Mouse (Mus musculus): ENCODE measurements at regions not wholly inside any gene's neighbourhood (a gene's known extent, or its start where the extent isn't known, plus 50 kb on each side); places are given as distances from the start of the nearest gene placed in this dataset.

DNA sequence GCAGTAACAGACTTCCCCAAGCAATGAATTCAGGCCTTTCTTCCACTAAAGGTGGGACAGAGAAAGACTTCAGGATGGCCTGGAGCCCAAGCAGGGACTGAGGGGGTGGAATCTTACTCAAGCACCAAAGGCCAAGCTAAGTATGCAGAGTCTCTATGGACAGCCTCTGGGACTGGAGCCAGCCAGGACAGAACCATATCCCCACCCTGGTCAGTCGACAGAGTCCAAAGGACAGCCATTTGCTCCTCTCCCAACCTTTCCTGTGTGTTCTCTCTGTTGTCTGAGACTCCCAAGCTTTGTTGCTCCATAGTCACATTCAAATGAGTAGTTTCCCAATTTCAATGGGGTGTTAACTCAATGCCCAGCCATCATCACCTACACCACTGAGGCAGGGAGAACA is 372.3 kb downstream of the Gm49356 start:
- no peak for TF ChIP-seq CTCF (IDR thresholded peaks at IDR 0.05; ENCODE audit: insufficient read depth, low read length)
- no peak for TF ChIP-seq POLR2A (IDR thresholded peaks at IDR 0.05; ENCODE audit: borderline replicate concordance, extremely low read depth, low read depth, low read length)
- WGBS = 55% methylated on average over 1 of the region's 1 CpGs
- DNase-seq = no peak
- Histone ChIP-seq H3K4me3 (replicated peaks; ENCODE audit: extremely low read depth, low read depth, low read length) (no peak overlapping the region), H3K4me1 (ENCODE audit: control insufficient read depth, insufficient read depth, low read length) (peaks cover 3% of the 10 kb centered on the region)

DNA sequence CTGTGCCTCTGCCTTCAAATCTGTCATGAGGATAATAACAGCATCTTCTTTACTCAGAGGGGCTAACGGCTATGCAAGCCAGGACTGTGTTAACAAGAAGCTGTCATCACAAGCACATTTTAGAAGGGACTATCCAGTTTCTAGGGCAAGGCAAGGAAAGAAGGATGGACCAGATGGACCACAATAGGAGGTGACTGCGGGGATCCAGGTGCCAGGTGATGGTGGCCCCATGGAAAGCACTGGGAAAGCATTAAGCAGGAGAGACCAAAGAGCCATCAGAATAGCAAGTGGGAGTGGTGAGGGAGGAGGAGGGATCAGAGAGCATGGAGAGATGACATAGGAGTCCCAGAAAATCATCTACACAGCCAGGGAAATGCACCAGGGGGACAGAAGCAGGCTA is 373.3 kb downstream of the Gm49356 start:
- no peak for DNase-seq
- no peak overlapping the region for H3K4me3 ChIP-seq (replicated peaks; ENCODE audit: extremely low read depth, low read depth, low read length)

DNA sequence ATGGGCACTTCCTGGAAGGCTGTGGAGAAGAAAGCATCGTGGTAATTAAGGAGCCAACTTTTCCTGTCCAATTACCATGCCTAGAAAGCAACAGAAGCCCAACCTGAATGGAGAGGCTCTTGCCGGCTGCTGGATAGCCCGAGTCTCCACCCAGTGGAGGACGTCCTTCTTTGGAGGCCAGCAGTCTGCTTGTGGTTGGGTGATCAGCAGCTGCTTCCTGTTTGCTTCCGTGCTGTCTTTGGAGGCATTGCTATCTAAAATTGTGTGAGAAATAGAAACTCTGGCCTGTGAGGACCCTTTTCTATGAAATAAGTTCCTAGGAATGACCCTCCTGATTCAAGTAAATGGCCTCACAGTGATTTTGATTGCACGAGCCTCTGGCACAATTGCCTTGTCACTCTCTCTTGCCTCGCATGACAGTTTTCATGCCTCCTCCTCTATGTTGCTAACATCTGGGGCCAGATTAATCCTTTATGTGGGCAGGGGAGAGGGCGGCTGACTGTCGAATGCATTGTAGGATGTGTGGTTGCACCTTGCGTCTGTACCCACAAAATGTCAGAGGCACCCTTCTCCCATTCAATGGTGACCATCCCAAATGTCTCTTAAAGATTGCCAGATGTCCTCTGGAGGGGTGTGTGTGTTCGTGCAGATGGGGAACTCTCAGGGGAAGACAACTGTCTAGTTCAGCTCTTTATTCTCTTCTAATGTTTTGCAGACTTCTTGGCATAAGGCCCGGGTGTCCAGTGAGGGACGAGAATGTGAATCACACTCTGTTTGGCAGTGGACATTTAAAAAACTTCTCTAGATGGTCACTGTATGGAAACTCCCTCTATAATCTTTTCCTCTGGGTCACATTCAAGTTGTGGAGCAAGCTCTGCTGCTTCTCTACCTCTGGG is 374.6 kb downstream of the Gm49356 start:
- no peak for TF ChIP-seq POLR2A (IDR thresholded peaks at IDR 0.05; ENCODE audit: borderline replicate concordance, extremely low read depth, low read depth, low read length)
- TF ChIP-seq CTCF (IDR thresholded peaks at IDR 0.05; ENCODE audit: insufficient read depth, low read length) = peak; percentile 26; the same call in 1 of the 2 replicates
- peaks cover 3% of the 10 kb centered on the region for H3K4me1 ChIP-seq (ENCODE audit: control insufficient read depth, insufficient read depth, low read length)
- DNase-seq = peak; percentile 26
- 27% methylated on average over 13 of the region's 13 CpGs for WGBS
- H3K4me3 ChIP-seq (replicated peaks; ENCODE audit: extremely low read depth, low read depth, low read length) = no peak overlapping the region

More for the DNA sequence above, 373.3 kb downstream of the Gm49356 start:
- no peak for TF ChIP-seq CTCF (IDR thresholded peaks at IDR 0.05; ENCODE audit: insufficient read depth, low read length)
- TF ChIP-seq POLR2A (IDR thresholded peaks at IDR 0.05; ENCODE audit: borderline replicate concordance, extremely low read depth, low read depth, low read length) = no peak
- WGBS = 95% methylated on average over 2 of the region's 2 CpGs
- H3K4me1 ChIP-seq (ENCODE audit: control insufficient read depth, insufficient read depth, low read length) = peaks cover 3% of the 10 kb centered on the region

All from lung, adult 2 months (tissue).